Mouse (Mus musculus): Measurements from ENCODE around the gene Olfr1097. TPM values are rescaled to one million over a fixed set of nuclear protein-coding genes. Genes with fewer than 3 reads are reported as not detected.

Olfr1097 gene
- not detected in 2 replicates for polyA plus RNA-seq (2012; rRNA removed)
- polyA plus RNA-seq (2014; fragmentation: Nextera tagmentation; extraction: Ambion mirVana) = not detected in 2 replicates

GRCm38 (mm10) chr2:86892116-86892515, at the start of gene Olfr1097:
Gene Olfr1097, minus strand, starts transcription at chr2:86892216.
- no peak within 1 kb of the TSS for H3K9ac ChIP-seq (ENCODE audit: low read depth, low read length, severe bottlenecking)
- ATAC-seq (ENCODE audit: low FRiP score, low read depth) = no peak
- no peaks in the 10 kb centered on the region for H3K27me3 ChIP-seq (ENCODE audit: control insufficient read depth, insufficient read depth, low read length)
- H3K4me2 ChIP-seq (replicated peaks; ENCODE audit: low read depth, low read length, severe bottlenecking) = no peak within 1 kb of the TSS
- DNase-seq (ENCODE audit: low spot score) = no peak
- no peak within 1 kb of the TSS for H3K4me3 ChIP-seq (replicated peaks; ENCODE audit: low read length)
- H3K36me3 ChIP-seq (ENCODE audit: control insufficient read depth, insufficient read depth, low read length) = no peaks in the 10 kb centered on the region
- no peak within 1 kb of the TSS for H3K27ac ChIP-seq (replicated peaks; ENCODE audit: low read depth, low read length)
- WGBS = 93% methylated on average over 1 of the region's 1 CpGs
- no peaks in the 10 kb centered on the region for H3K4me1 ChIP-seq (ENCODE audit: control insufficient read depth, insufficient read depth, low read length)
- H3K9me3 ChIP-seq (ENCODE audit: control insufficient read depth, low read length) = no peaks in the 10 kb centered on the region
- no peak for TF ChIP-seq POLR2A (IDR thresholded peaks at IDR 0.05; ENCODE audit: borderline replicate concordance, extremely low read depth, insufficient read depth, insufficient read length)

DNA sequence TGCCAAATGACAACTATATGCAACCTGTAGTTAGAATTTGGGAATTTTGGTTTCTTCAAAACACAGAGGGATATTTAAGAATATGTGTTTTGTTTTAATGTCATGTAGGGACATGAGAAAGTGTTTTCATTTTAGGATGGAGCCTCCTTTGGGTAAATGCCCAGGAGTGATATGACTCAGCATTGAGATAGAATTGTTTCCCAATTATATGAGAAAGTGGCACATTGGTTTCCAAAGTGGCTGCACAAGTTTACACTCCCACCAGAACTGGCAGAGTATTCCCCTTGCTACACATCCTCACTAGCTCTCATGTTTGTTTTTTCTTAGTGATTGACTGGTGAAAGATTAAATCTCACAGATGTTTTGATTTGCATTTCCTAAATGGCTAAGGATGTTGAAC, 34.5 kb upstream of the Olfr1097 start:
- H3K27me3 ChIP-seq (ENCODE audit: control insufficient read depth, insufficient read depth, low read length) = no peaks in the 10 kb centered on the region
- no peak for DNase-seq (ENCODE audit: low spot score)
- ATAC-seq (ENCODE audit: low FRiP score, low read depth) = no peak
- H3K4me1 ChIP-seq (ENCODE audit: control insufficient read depth, insufficient read depth, low read length) = no peaks in the 10 kb centered on the region
- no peaks in the 10 kb centered on the region for H3K36me3 ChIP-seq (ENCODE audit: control insufficient read depth, insufficient read depth, low read length)
- no peak overlapping the region for H3K4me3 ChIP-seq (replicated peaks; ENCODE audit: low read length)
- no peak for TF ChIP-seq POLR2A (IDR thresholded peaks at IDR 0.05; ENCODE audit: borderline replicate concordance, extremely low read depth, insufficient read depth, insufficient read length)
- no peak overlapping the region for H3K27ac ChIP-seq (replicated peaks; ENCODE audit: low read depth, low read length)
- no peaks in the 10 kb centered on the region for H3K9me3 ChIP-seq (ENCODE audit: control insufficient read depth, low read length)
- no peak overlapping the region for H3K4me2 ChIP-seq (replicated peaks; ENCODE audit: low read depth, low read length, severe bottlenecking)
- H3K9ac ChIP-seq (ENCODE audit: low read depth, low read length, severe bottlenecking) = no peak overlapping the region

- WGBS = 90% methylated on average over 1 of the region's 1 CpGs
These were observed 32.4 kb upstream of the Olfr1097 start, which contains the start of gene Olfr1098 for GRCm38 (mm10) chr2:86924445-86924844. Gene Olfr1098, minus strand, starts transcription at chr2:86924545.

GRCm38 (mm10) chr2:86905647-86906046, 13.6 kb upstream of the Olfr1097 start:
- Histone ChIP-seq H3K4me3 (replicated peaks; ENCODE audit: low read length) (no peak overlapping the region), H3K9ac (ENCODE audit: low read depth, low read length, severe bottlenecking) (no peak overlapping the region), H3K4me1 (ENCODE audit: control insufficient read depth, insufficient read depth, low read length) (no peaks in the 10 kb centered on the region), H3K4me2 (replicated peaks; ENCODE audit: low read depth, low read length, severe bottlenecking) (no peak overlapping the region), H3K27ac (replicated peaks; ENCODE audit: low read depth, low read length) (no peak overlapping the region), H3K27me3 (ENCODE audit: control insufficient read depth, insufficient read depth, low read length) (no peaks in the 10 kb centered on the region), H3K36me3 (ENCODE audit: control insufficient read depth, insufficient read depth, low read length) (no peaks in the 10 kb centered on the region), H3K9me3 (ENCODE audit: control insufficient read depth, low read length) (no peaks in the 10 kb centered on the region)
- ATAC-seq (ENCODE audit: low FRiP score, low read depth) = no peak
- no peak for TF ChIP-seq POLR2A (IDR thresholded peaks at IDR 0.05; ENCODE audit: borderline replicate concordance, extremely low read depth, insufficient read depth, insufficient read length)
- no peak for DNase-seq (ENCODE audit: low spot score)
- WGBS = 81% methylated on average over 2 of the region's 2 CpGs

More at GRCm38 (mm10) chr2:86924445-86924844, 32.4 kb upstream of the Olfr1097 start, which contains the start of gene Olfr1098:
- no peaks in the 10 kb centered on the region for H3K27me3 ChIP-seq (ENCODE audit: control insufficient read depth, insufficient read depth, low read length)
- H3K4me2 ChIP-seq (replicated peaks; ENCODE audit: low read depth, low read length, severe bottlenecking) = no peak within 1 kb of the TSS
- ATAC-seq (ENCODE audit: low FRiP score, low read depth) = no peak
- H3K4me3 ChIP-seq (replicated peaks; ENCODE audit: low read length) = no peak within 1 kb of the TSS
- no peaks in the 10 kb centered on the region for H3K9me3 ChIP-seq (ENCODE audit: control insufficient read depth, low read length)
- H3K4me1 ChIP-seq (ENCODE audit: control insufficient read depth, insufficient read depth, low read length) = no peaks in the 10 kb centered on the region
- H3K27ac ChIP-seq (replicated peaks; ENCODE audit: low read depth, low read length) = no peak within 1 kb of the TSS
- no peak for TF ChIP-seq POLR2A (IDR thresholded peaks at IDR 0.05; ENCODE audit: borderline replicate concordance, extremely low read depth, insufficient read depth, insufficient read length)
- no peak for DNase-seq (ENCODE audit: low spot score)
- no peaks in the 10 kb centered on the region for H3K36me3 ChIP-seq (ENCODE audit: control insufficient read depth, insufficient read depth, low read length)
- H3K9ac ChIP-seq (ENCODE audit: low read depth, low read length, severe bottlenecking) = no peak within 1 kb of the TSS

GRCm38 (mm10) chr2:86874702-86875101, 17.3 kb downstream of the Olfr1097 start, which contains the start of gene Gm13723:
Gene Gm13723, minus strand, starts transcription at chr2:86874802.
- TF ChIP-seq POLR2A (IDR thresholded peaks at IDR 0.05; ENCODE audit: borderline replicate concordance, extremely low read depth, insufficient read depth, insufficient read length) = no peak
- WGBS = 61% methylated on average over 1 of the region's 1 CpGs
- no peak for DNase-seq (ENCODE audit: low spot score)

More at GRCm38 (mm10) chr2:86874702-86875101, 17.3 kb downstream of the Olfr1097 start, which contains the start of gene Gm13723:
- no peaks in the 10 kb centered on the region for H3K27me3 ChIP-seq (ENCODE audit: control insufficient read depth, insufficient read depth, low read length)
- no peak for ATAC-seq (ENCODE audit: low FRiP score, low read depth)
- H3K27ac ChIP-seq (replicated peaks; ENCODE audit: low read depth, low read length) = no peak within 1 kb of the TSS
- H3K36me3 ChIP-seq (ENCODE audit: control insufficient read depth, insufficient read depth, low read length) = no peaks in the 10 kb centered on the region
- no peak within 1 kb of the TSS for H3K4me3 ChIP-seq (replicated peaks; ENCODE audit: low read length)
- no peak within 1 kb of the TSS for H3K4me2 ChIP-seq (replicated peaks; ENCODE audit: low read depth, low read length, severe bottlenecking)
- no peaks in the 10 kb centered on the region for H3K4me1 ChIP-seq (ENCODE audit: control insufficient read depth, insufficient read depth, low read length)
- H3K9ac ChIP-seq (ENCODE audit: low read depth, low read length, severe bottlenecking) = no peak within 1 kb of the TSS
- H3K9me3 ChIP-seq (ENCODE audit: control insufficient read depth, low read length) = no peaks in the 10 kb centered on the region

Data from limb, embryonic 14.5 days (tissue).